Mouse (Mus musculus) heart, postnatal 0 days (tissue): ENCODE results near the gene Mfsd11. TPM values are rescaled to one million over a fixed set of nuclear protein-coding genes. Genes with fewer than 3 reads are reported as not detected.

Source experiments
- ATAC-seq: fragments of 200-750 bp; cut with Nextera tagmentation; 2 replicates; pipeline ENCODE4 v1.8.0; 2017; ENCODE audit warnings: low read depth, moderate number of reproducible peaks, moderate library complexity; ENCODE audit not compliant: insufficient read depth
- DNase-seq: peaks from one replicate; pipeline ENCODE4 v3.0.0-alpha.2; 2016; ENCODE audit warnings: low spot score
- H3K27ac ChIP-seq: fragments of 300-500 bp; sonication (generic); 2 replicates; pipeline ENCODE4 v1.5.1; 2014; ENCODE audit warnings: low read depth, mild to moderate bottlenecking
- H3K27me3 ChIP-seq: fragments of 300-500 bp; sonication (generic); 2 replicates; pipeline ENCODE4 v1.6.1; 2014; ENCODE audit warnings: low read length, mixed read lengths; ENCODE audit not compliant: control insufficient read depth, insufficient read depth
- H3K36me3 ChIP-seq: fragments of 300-500 bp; sonication (generic); replicated peaks from 2 replicates; pipeline ENCODE4 v1.6.1; 2014; ENCODE audit warnings: low read length, mixed read lengths; ENCODE audit not compliant: control insufficient read depth, insufficient read depth
- H3K4me1 ChIP-seq: fragments of 300-500 bp; sonication (generic); 2 replicates; pipeline ENCODE4 v1.6.1; 2014; ENCODE audit warnings: antibody characterized with exemption; ENCODE audit not compliant: control insufficient read depth, insufficient read depth
- H3K4me2 ChIP-seq: fragments of 300-500 bp; sonication (generic); 2 replicates; pipeline ENCODE4 v1.6.1; 2014; ENCODE audit warnings: low read depth, mild to moderate bottlenecking, low read length, moderate library complexity
- H3K4me3 ChIP-seq: fragments of 300-500 bp; sonication (generic); 2 replicates; pipeline ENCODE4 v1.5.1; 2014; ENCODE audit warnings: low read depth, low read length
- H3K9ac ChIP-seq: fragments of 300-500 bp; sonication (generic); replicated peaks from 2 replicates; pipeline ENCODE4 v1.6.1; 2014; ENCODE audit warnings: low read depth, low read length, mixed read lengths
- H3K9me3 ChIP-seq: fragments of 300-500 bp; sonication (generic); replicated peaks from 2 replicates; pipeline ENCODE4 v1.6.1; 2016; ENCODE audit warnings: low read length; ENCODE audit not compliant: control insufficient read depth
- CTCF ChIP-seq: IDR thresholded peaks from 2 replicates; pipeline ENCODE4 v1.5.1; 2016; ENCODE audit warnings: antibody characterized with exemption, control low read depth, low read depth
- EP300 ChIP-seq: IDR thresholded peaks from 2 replicates; pipeline ENCODE4 v1.6.1; 2016; ENCODE audit warnings: antibody characterized with exemption, low read depth
- WGBS: fragments of 180-500 bp; shearing (Covaris S2); extraction: QIAGEN DNeasy Blood & Tissue Kit; methylation state at CpG from one replicate; pipeline ENCODE4 v1.1.7; 2014; 5-methylcytosine and 5-hydroxymethylcytosine counted together
- polyA plus RNA-seq: library from polyadenylated mRNA; unstranded; fragments of >200 nt; fragmentation: Nextera tagmentation; extraction: Ambion mirVana; gene quantifications from 2 replicates; pipeline ENCODE4 v1.2.1, GENCODE M21; 2015
- total RNA-seq: library from RNA; depleted of rRNA; stranded (reverse); fragments of >200 nt; gene quantifications from 2 replicates; pipeline ENCODE4 v1.2.3, GENCODE M21; 2014; ENCODE audit warnings: low replicate concordance

Mfsd11 gene
- total and polyA plus RNA-seq, 2 experiments from 2014 or later = 44.5 to 46.3 TPM

DNA sequence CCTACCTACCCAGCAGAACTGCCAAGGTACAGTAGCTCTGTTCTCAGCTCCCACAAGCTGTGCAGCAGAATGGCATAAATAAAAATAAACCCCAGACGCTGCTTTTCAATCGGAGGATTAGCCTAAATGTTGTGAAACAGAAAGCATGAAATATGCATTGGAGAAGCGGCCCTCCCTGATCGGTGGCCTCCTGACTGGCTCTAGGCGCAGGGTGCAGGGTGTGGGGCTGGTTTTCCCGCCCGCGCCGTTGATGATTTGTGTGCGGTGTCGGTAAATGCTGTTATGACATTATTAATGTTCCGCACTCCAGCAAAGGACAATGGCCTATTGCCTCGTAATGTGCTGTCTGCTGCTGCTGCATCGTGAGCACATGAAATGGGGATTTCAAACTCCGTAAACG is 61.3 kb downstream of the Mfsd11 start:
- H3K36me3 ChIP-seq = no peaks in the 10 kb centered on the region
- H3K4me1 ChIP-seq = no peaks in the 10 kb centered on the region
- 78% methylated on average over 16 of the region's 16 CpGs for WGBS
- no peak overlapping the region for H3K27ac ChIP-seq
- H3K27me3 ChIP-seq = peaks cover 27% of the 10 kb centered on the region
- DNase-seq = no peak
- TF ChIP-seq CTCF (no peak), EP300 (no peak)
- H3K9me3 ChIP-seq = no peaks in the 10 kb centered on the region
- no peak overlapping the region for H3K4me2 ChIP-seq
- H3K4me3 ChIP-seq = no peak overlapping the region
- H3K9ac ChIP-seq = no peak overlapping the region
- ATAC-seq = no peak

DNA sequence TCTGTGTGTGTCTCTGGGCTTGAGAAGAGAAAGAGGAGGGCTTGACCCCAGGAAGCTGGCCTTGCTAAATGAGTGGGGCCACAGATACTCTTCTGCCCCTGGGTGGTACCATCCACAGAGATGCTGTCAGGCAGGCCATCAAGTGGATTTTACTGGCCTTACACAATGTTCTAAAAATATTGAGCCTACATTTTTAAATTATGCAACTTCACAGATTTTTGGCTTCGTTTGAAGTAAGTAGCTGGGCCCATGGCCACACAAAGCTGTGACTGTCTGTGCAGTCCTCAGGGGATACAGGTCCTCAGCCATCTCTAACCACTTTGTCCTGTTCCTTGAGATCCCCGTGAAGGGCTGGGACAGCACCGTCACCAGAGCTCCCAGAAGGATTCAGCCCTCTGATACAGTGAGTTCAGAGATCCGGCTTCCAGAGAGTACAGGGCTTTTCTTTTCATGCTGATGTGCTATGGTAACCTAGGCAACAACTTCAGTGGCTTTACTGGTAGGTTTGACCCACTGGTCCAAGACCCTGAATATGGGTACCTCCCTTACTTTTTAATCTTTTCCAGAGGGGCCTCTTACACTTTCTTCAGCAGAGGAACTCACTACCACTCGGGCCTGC is 62.1 kb downstream of the Mfsd11 start:
- TF ChIP-seq CTCF (no peak), EP300 (no peak)
- no peak for ATAC-seq
- Histone ChIP-seq H3K27ac (no peak overlapping the region), H3K4me1 (peaks cover 6% of the 10 kb centered on the region), H3K4me3 (no peak overlapping the region), H3K36me3 (no peaks in the 10 kb centered on the region), H3K4me2 (no peak overlapping the region), H3K9me3 (no peaks in the 10 kb centered on the region), H3K9ac (no peak overlapping the region), H3K27me3 (peaks cover 35% of the 10 kb centered on the region)
- DNase-seq = no peak
- WGBS = 66% methylated on average over 5 of the region's 5 CpGs

GRCm38 (mm10) chr11:116915241-116915640 is 63.0 kb downstream of the Mfsd11 start:
- H3K36me3 ChIP-seq = no peaks in the 10 kb centered on the region
- ATAC-seq = no peak
- TF ChIP-seq CTCF (no peak), EP300 (no peak)
- 86% methylated on average over 3 of the region's 3 CpGs for WGBS
- peaks cover 44% of the 10 kb centered on the region for H3K27me3 ChIP-seq
- no peak overlapping the region for H3K4me2 ChIP-seq
- no peaks in the 10 kb centered on the region for H3K9me3 ChIP-seq
- peaks cover 6% of the 10 kb centered on the region for H3K4me1 ChIP-seq
- no peak overlapping the region for H3K4me3 ChIP-seq
- DNase-seq = no peak
- H3K9ac ChIP-seq = no peak overlapping the region
- no peak overlapping the region for H3K27ac ChIP-seq

DNA sequence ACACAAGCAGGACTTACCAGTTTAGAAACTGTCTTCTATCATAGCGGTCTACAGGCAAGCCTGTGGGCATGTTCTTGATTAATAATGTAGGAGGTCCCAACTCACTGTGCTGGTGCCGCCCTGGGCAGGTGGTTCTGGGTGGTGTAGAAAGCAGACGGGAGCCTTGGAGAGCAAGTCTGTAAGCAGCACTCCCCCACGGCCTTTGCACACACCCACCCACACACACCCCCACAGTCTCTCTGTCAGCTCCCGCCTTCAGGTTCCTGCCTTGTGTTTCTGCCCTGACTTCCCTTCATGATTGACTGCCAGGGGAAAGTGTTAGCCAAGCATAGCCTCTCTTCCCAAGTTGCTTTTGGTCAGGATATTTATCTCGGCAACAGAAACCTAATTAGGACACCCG is 65.1 kb downstream of the Mfsd11 start:
- H3K9ac ChIP-seq = no peak overlapping the region
- peaks cover 13% of the 10 kb centered on the region for H3K4me1 ChIP-seq
- ATAC-seq (no peak), DNase-seq (no peak)
- no peaks in the 10 kb centered on the region for H3K36me3 ChIP-seq
- H3K9me3 ChIP-seq = no peaks in the 10 kb centered on the region
- TF ChIP-seq CTCF (no peak), EP300 (no peak)
- H3K4me2 ChIP-seq = no peak overlapping the region
- H3K27ac ChIP-seq = no peak overlapping the region
- WGBS = 43% methylated on average over 7 of the region's 7 CpGs
- H3K4me3 ChIP-seq = no peak overlapping the region
- peaks cover 62% of the 10 kb centered on the region for H3K27me3 ChIP-seq

GRCm38 (mm10) chr11:116918323-116919185 is 66.3 kb downstream of the Mfsd11 start, which contains the start of gene Mgat5b:
Gene Mgat5b, plus strand, starts transcription at chr11:116918863.
- WGBS = under 1% methylated on average over 76 of the region's 90 CpGs

More at GRCm38 (mm10) chr11:116918323-116919185, 66.3 kb downstream of the Mfsd11 start, which contains the start of gene Mgat5b:
- H3K4me2 ChIP-seq = peak within 1 kb of the TSS; percentile 95
- no peaks in the 10 kb centered on the region for H3K36me3 ChIP-seq
- H3K9ac ChIP-seq = peak within 1 kb of the TSS; percentile 42; the same call in 1 of the 2 replicates
- peaks cover 17% of the 10 kb centered on the region for H3K4me1 ChIP-seq
- TF ChIP-seq CTCF = peak; percentile 85
- TF ChIP-seq EP300 = no peak
- peak within 1 kb of the TSS; percentile 55 for H3K4me3 ChIP-seq
- no peak within 1 kb of the TSS for H3K27ac ChIP-seq
- peaks cover 64% of the 10 kb centered on the region for H3K27me3 ChIP-seq
- DNase-seq (peak; percentile 24), ATAC-seq (peak; percentile 68)
- H3K9me3 ChIP-seq = no peaks in the 10 kb centered on the region
